Mouse (Mus musculus): Measurements from ENCODE around the gene Amacr. TPM values are rescaled to one million over a fixed set of nuclear protein-coding genes. Genes with fewer than 3 reads are reported as not detected.

Amacr gene
- polyA plus RNA-seq, 1 experiment from 2014 or later = 14.3 TPM

- 90% methylated on average over 6 of the region's 6 CpGs for WGBS
- Histone ChIP-seq H3K9ac (ENCODE audit: low read depth, low read length) (no peak overlapping the region), H3K4me3 (ENCODE audit: low read length) (no peak overlapping the region), H3K4me2 (ENCODE audit: low read length) (no peak overlapping the region), H3K9me3 (ENCODE audit: control insufficient read depth, low read length) (no peaks in the 10 kb centered on the region), H3K4me1 (ENCODE audit: control insufficient read depth, insufficient read depth, low read depth, low read length) (peaks cover 4% of the 10 kb centered on the region), H3K27ac (ENCODE audit: low read depth, low read length) (no peak overlapping the region), H3K36me3 (ENCODE audit: control insufficient read depth, insufficient read depth, low read length) (no peaks in the 10 kb centered on the region), H3K27me3 (replicated peaks; ENCODE audit: control insufficient read depth, insufficient read depth, low read length) (no peaks in the 10 kb centered on the region)
- no peak for ATAC-seq
Measured at GRCm38 (mm10) chr15:10954381-10955016, 27.1 kb upstream of the Amacr start.

- Histone ChIP-seq H3K4me3 (ENCODE audit: low read length) (no peak overlapping the region), H3K36me3 (ENCODE audit: control insufficient read depth, insufficient read depth, low read length) (no peaks in the 10 kb centered on the region), H3K9me3 (ENCODE audit: control insufficient read depth, low read length) (no peaks in the 10 kb centered on the region), H3K27me3 (replicated peaks; ENCODE audit: control insufficient read depth, insufficient read depth, low read length) (no peaks in the 10 kb centered on the region), H3K4me2 (ENCODE audit: low read length) (no peak overlapping the region), H3K4me1 (ENCODE audit: control insufficient read depth, insufficient read depth, low read depth, low read length) (peaks cover 4% of the 10 kb centered on the region), H3K27ac (ENCODE audit: low read depth, low read length) (no peak overlapping the region), H3K9ac (ENCODE audit: low read depth, low read length) (no peak overlapping the region)
- WGBS = 74% methylated on average over 5 of the region's 5 CpGs
- no peak for ATAC-seq
Measured at GRCm38 (mm10) chr15:10955156-10955555, 26.4 kb upstream of the Amacr start.

GRCm38 (mm10) chr15:10956706-10957105 is 24.9 kb upstream of the Amacr start:
- WGBS = 45% methylated on average over 3 of the region's 3 CpGs
- Histone ChIP-seq H3K27me3 (replicated peaks; ENCODE audit: control insufficient read depth, insufficient read depth, low read length) (no peaks in the 10 kb centered on the region), H3K4me1 (ENCODE audit: control insufficient read depth, insufficient read depth, low read depth, low read length) (peaks cover 4% of the 10 kb centered on the region), H3K36me3 (ENCODE audit: control insufficient read depth, insufficient read depth, low read length) (no peaks in the 10 kb centered on the region), H3K4me2 (ENCODE audit: low read length) (no peak overlapping the region), H3K27ac (ENCODE audit: low read depth, low read length) (no peak overlapping the region), H3K9ac (ENCODE audit: low read depth, low read length) (no peak overlapping the region), H3K9me3 (ENCODE audit: control insufficient read depth, low read length) (no peaks in the 10 kb centered on the region), H3K4me3 (ENCODE audit: low read length) (no peak overlapping the region)
- ATAC-seq = no peak

GRCm38 (mm10) chr15:10959277-10960026 is 22.1 kb upstream of the Amacr start:
- no peaks in the 10 kb centered on the region for H3K9me3 ChIP-seq (ENCODE audit: control insufficient read depth, low read length)
- no peak overlapping the region for H3K9ac ChIP-seq (ENCODE audit: low read depth, low read length)
- no peak overlapping the region for H3K4me2 ChIP-seq (ENCODE audit: low read length)
- H3K27ac ChIP-seq (ENCODE audit: low read depth, low read length) = no peak overlapping the region
- no peaks in the 10 kb centered on the region for H3K4me1 ChIP-seq (ENCODE audit: control insufficient read depth, insufficient read depth, low read depth, low read length)
- ATAC-seq = no peak
- H3K4me3 ChIP-seq (ENCODE audit: low read length) = no peak overlapping the region
- H3K36me3 ChIP-seq (ENCODE audit: control insufficient read depth, insufficient read depth, low read length) = no peaks in the 10 kb centered on the region
- H3K27me3 ChIP-seq (replicated peaks; ENCODE audit: control insufficient read depth, insufficient read depth, low read length) = no peaks in the 10 kb centered on the region
- WGBS = 93% methylated on average over 15 of the region's 15 CpGs

- Histone ChIP-seq H3K4me2 (ENCODE audit: low read length) (no peak overlapping the region), H3K9ac (ENCODE audit: low read depth, low read length) (no peak overlapping the region), H3K4me3 (ENCODE audit: low read length) (no peak overlapping the region), H3K4me1 (ENCODE audit: control insufficient read depth, insufficient read depth, low read depth, low read length) (no peaks in the 10 kb centered on the region), H3K9me3 (ENCODE audit: control insufficient read depth, low read length) (no peaks in the 10 kb centered on the region), H3K36me3 (ENCODE audit: control insufficient read depth, insufficient read depth, low read length) (no peaks in the 10 kb centered on the region), H3K27me3 (replicated peaks; ENCODE audit: control insufficient read depth, insufficient read depth, low read length) (no peaks in the 10 kb centered on the region), H3K27ac (ENCODE audit: low read depth, low read length) (no peak overlapping the region)
- 93% methylated on average over 5 of the region's 5 CpGs for WGBS
- no peak for ATAC-seq
Measured at GRCm38 (mm10) chr15:10960267-10960666, 21.3 kb upstream of the Amacr start.

GRCm38 (mm10) chr15:10962601-10963000 is 19.0 kb upstream of the Amacr start:
- Histone ChIP-seq H3K27me3 (replicated peaks; ENCODE audit: control insufficient read depth, insufficient read depth, low read length) (no peaks in the 10 kb centered on the region), H3K27ac (ENCODE audit: low read depth, low read length) (no peak overlapping the region), H3K9ac (ENCODE audit: low read depth, low read length) (no peak overlapping the region), H3K4me3 (ENCODE audit: low read length) (no peak overlapping the region), H3K36me3 (ENCODE audit: control insufficient read depth, insufficient read depth, low read length) (no peaks in the 10 kb centered on the region), H3K4me2 (ENCODE audit: low read length) (no peak overlapping the region), H3K9me3 (ENCODE audit: control insufficient read depth, low read length) (no peaks in the 10 kb centered on the region), H3K4me1 (ENCODE audit: control insufficient read depth, insufficient read depth, low read depth, low read length) (no peaks in the 10 kb centered on the region)
- no peak for ATAC-seq
- 88% methylated on average over 2 of the region's 2 CpGs for WGBS

GRCm38 (mm10) chr15:10969439-10969838 is 12.1 kb upstream of the Amacr start:
- Histone ChIP-seq H3K9ac (ENCODE audit: low read depth, low read length) (no peak overlapping the region), H3K36me3 (ENCODE audit: control insufficient read depth, insufficient read depth, low read length) (no peaks in the 10 kb centered on the region), H3K9me3 (ENCODE audit: control insufficient read depth, low read length) (no peaks in the 10 kb centered on the region), H3K4me1 (ENCODE audit: control insufficient read depth, insufficient read depth, low read depth, low read length) (no peaks in the 10 kb centered on the region), H3K27ac (ENCODE audit: low read depth, low read length) (no peak overlapping the region), H3K27me3 (replicated peaks; ENCODE audit: control insufficient read depth, insufficient read depth, low read length) (no peaks in the 10 kb centered on the region), H3K4me3 (ENCODE audit: low read length) (no peak overlapping the region), H3K4me2 (ENCODE audit: low read length) (no peak overlapping the region)
- ATAC-seq = no peak
- 79% methylated on average over 3 of the region's 3 CpGs for WGBS

GRCm38 (mm10) chr15:10970777-10971176 is 10.8 kb upstream of the Amacr start:
- H3K9me3 ChIP-seq (ENCODE audit: control insufficient read depth, low read length) = no peaks in the 10 kb centered on the region
- no peaks in the 10 kb centered on the region for H3K27me3 ChIP-seq (replicated peaks; ENCODE audit: control insufficient read depth, insufficient read depth, low read length)
- no peak overlapping the region for H3K27ac ChIP-seq (ENCODE audit: low read depth, low read length)
- H3K4me2 ChIP-seq (ENCODE audit: low read length) = no peak overlapping the region
- no peaks in the 10 kb centered on the region for H3K4me1 ChIP-seq (ENCODE audit: control insufficient read depth, insufficient read depth, low read depth, low read length)
- no peak overlapping the region for H3K4me3 ChIP-seq (ENCODE audit: low read length)
- ATAC-seq = no peak
- no peaks in the 10 kb centered on the region for H3K36me3 ChIP-seq (ENCODE audit: control insufficient read depth, insufficient read depth, low read length)
- whole genome bisulfite sequencing = 91% methylated on average over 5 of the region's 5 CpGs
- no peak overlapping the region for H3K9ac ChIP-seq (ENCODE audit: low read depth, low read length)

- Histone ChIP-seq H3K4me1 (ENCODE audit: control insufficient read depth, insufficient read depth, low read depth, low read length) (peaks cover 6% of the 10 kb centered on the region; the same call in 1 of the 2 replicates), H3K27ac (ENCODE audit: low read depth, low read length) (no peak overlapping the region), H3K4me2 (ENCODE audit: low read length) (no peak overlapping the region), H3K27me3 (replicated peaks; ENCODE audit: control insufficient read depth, insufficient read depth, low read length) (no peaks in the 10 kb centered on the region), H3K36me3 (ENCODE audit: control insufficient read depth, insufficient read depth, low read length) (no peaks in the 10 kb centered on the region), H3K9ac (ENCODE audit: low read depth, low read length) (no peak overlapping the region), H3K9me3 (ENCODE audit: control insufficient read depth, low read length) (no peaks in the 10 kb centered on the region), H3K4me3 (ENCODE audit: low read length) (no peak overlapping the region)
- no peak for ATAC-seq
Measured at GRCm38 (mm10) chr15:10977151-10977550, 4.4 kb upstream of the Amacr start.
